Mouse (Mus musculus): ENCODE measurements around the gene Krt19. TPM values are rescaled to one million over a fixed set of nuclear protein-coding genes. Genes with fewer than 3 reads are reported as not detected.

Gene Krt19
- polyA plus RNA-seq, 1 experiment from 2014 or later = 743 TPM

- Histone ChIP-seq H3K27me3 (replicated peaks) (no peaks in the 10 kb centered on the region), H3K9ac (no peak within 1 kb of the TSS), H3K4me1 (replicated peaks) (no peaks in the 10 kb centered on the region), H3K9me3 (no peaks in the 10 kb centered on the region), H3K36me3 (no peaks in the 10 kb centered on the region), H3K4me2 (replicated peaks) (no peak within 1 kb of the TSS), H3K4me3 (replicated peaks) (no peak within 1 kb of the TSS), H3K27ac (no peak within 1 kb of the TSS)
- 73% methylated on average over 3 of the region's 3 CpGs for WGBS
- ATAC-seq = no peak
Measured at GRCm38 (mm10) chr11:100121466-100121865, 27.0 kb downstream of the Krt19 start, which contains the start of gene Krt13. Krt13 (minus strand) TSS chr11:100121566.

DNA sequence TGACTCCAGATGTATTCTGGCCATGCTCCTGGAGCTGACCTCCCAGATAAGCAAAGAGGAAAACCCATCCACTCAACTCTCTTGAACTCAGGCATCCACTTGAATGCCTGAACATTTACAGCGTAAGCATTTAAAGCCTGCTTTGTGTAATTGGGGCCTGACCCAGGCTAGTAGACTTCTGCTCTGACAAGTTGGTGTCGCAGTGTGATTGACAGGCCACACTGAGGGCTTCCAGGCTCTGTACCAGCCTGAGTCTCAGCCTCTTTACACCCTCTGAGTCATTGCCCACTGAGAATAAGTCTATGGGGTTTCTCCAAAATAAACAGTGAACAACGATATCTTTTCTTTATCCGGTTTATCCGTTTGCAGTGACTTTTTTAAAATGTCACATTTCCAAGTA lies 28.1 kb downstream of the Krt19 start:
- H3K9me3 ChIP-seq = no peaks in the 10 kb centered on the region
- no peak overlapping the region for H3K4me2 ChIP-seq (replicated peaks)
- no peaks in the 10 kb centered on the region for H3K36me3 ChIP-seq
- H3K4me1 ChIP-seq (replicated peaks) = no peaks in the 10 kb centered on the region
- no peak overlapping the region for H3K27ac ChIP-seq
- no peak overlapping the region for H3K9ac ChIP-seq
- no peaks in the 10 kb centered on the region for H3K27me3 ChIP-seq (replicated peaks)
- no peak overlapping the region for H3K4me3 ChIP-seq (replicated peaks)
- no peak for ATAC-seq
- 70% methylated on average over 5 of the region's 5 CpGs for WGBS

DNA sequence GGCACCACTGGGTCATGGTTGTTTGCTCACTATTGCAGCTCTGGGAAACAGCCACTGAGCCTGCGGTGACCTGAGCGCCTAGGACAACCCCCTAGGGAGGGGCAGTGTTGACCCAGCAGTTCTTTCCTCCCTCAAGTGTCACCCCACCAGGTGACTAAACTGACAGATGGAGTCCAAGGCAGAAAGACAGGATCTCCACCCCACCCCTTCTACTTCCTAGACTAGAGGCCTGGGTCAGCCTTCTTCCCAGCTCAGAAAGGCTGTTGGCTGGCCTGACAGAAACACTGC lies 34.8 kb downstream of the Krt19 start:
- Histone ChIP-seq H3K27me3 (replicated peaks) (no peaks in the 10 kb centered on the region), H3K27ac (peak overlapping the region; percentile 27; the same call in 1 of the 2 replicates), H3K4me2 (replicated peaks) (no peak overlapping the region), H3K9me3 (no peaks in the 10 kb centered on the region), H3K36me3 (no peaks in the 10 kb centered on the region), H3K4me3 (replicated peaks) (no peak overlapping the region), H3K9ac (no peak overlapping the region), H3K4me1 (replicated peaks) (no peaks in the 10 kb centered on the region)
- peak; percentile 85 for ATAC-seq
- 51% methylated on average over 2 of the region's 2 CpGs for WGBS

GRCm38 (mm10) chr11:100112935-100113741 lies 35.3 kb downstream of the Krt19 start:
- peak; percentile 25; the same call in 1 of the 2 replicates for ATAC-seq
- Histone ChIP-seq H3K36me3 (no peaks in the 10 kb centered on the region), H3K4me3 (replicated peaks) (no peak overlapping the region), H3K4me2 (replicated peaks) (no peak overlapping the region), H3K4me1 (replicated peaks) (no peaks in the 10 kb centered on the region), H3K9ac (no peak overlapping the region), H3K27me3 (replicated peaks) (no peaks in the 10 kb centered on the region), H3K27ac (no peak overlapping the region), H3K9me3 (no peaks in the 10 kb centered on the region)
- WGBS = 78% methylated on average over 11 of the region's 11 CpGs

DNA sequence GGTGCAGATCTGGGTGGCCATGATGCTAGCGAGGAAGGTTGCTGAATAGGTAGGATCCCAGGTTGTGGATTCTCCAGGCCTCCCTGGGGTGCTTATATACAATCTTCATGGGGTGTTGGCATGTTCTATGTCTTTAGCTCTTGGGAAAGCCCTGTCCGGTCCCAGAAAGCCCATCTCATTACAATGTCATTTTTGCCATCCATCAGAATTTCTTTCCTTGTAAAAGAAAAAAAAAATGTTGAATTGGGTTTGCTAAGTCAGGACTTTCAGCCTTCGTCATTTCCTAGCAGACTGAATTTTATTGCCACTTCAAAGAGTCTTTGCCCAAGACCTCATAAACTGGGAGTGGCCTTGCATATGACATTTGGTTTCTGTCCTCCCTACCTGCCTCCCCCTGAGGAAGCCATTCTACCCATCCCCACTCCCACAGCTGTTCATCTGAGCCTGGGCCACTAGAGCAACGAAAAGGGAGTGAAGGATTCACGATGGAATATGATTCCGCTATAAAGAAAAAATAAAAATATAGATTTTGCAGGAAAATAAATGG lies 42.8 kb downstream of the Krt19 start, which contains the start of gene Krt36:
Krt36 (minus strand) TSS at position 51 of the 547 bp plus-strand sequence.
- WGBS = 69% methylated on average over 6 of the region's 6 CpGs
- ATAC-seq = peak; percentile 53; the same call in 1 of the 2 replicates
- no peak within 1 kb of the TSS for H3K27ac ChIP-seq

GRCm38 (mm10) chr11:100102693-100103429 lies 45.6 kb downstream of the Krt19 start:
- Histone ChIP-seq H3K36me3 (no peaks in the 10 kb centered on the region), H3K4me3 (replicated peaks) (no peak overlapping the region), H3K27me3 (replicated peaks) (no peaks in the 10 kb centered on the region), H3K4me2 (replicated peaks) (no peak overlapping the region), H3K9ac (no peak overlapping the region), H3K9me3 (no peaks in the 10 kb centered on the region), H3K4me1 (replicated peaks) (peaks cover 11% of the 10 kb centered on the region), H3K27ac (no peak overlapping the region)
- WGBS = 63% methylated on average over 15 of the region's 15 CpGs
- ATAC-seq = no peak

More for the DNA sequence above, 42.8 kb downstream of the Krt19 start, which contains the start of gene Krt36:
- Histone ChIP-seq H3K4me3 (replicated peaks) (no peak within 1 kb of the TSS), H3K4me2 (replicated peaks) (no peak within 1 kb of the TSS), H3K9me3 (no peaks in the 10 kb centered on the region), H3K36me3 (no peaks in the 10 kb centered on the region), H3K9ac (no peak within 1 kb of the TSS), H3K4me1 (replicated peaks) (peaks cover 11% of the 10 kb centered on the region), H3K27me3 (replicated peaks) (no peaks in the 10 kb centered on the region)

- WGBS = 90% methylated on average over 4 of the region's 4 CpGs
- no peak for ATAC-seq
- no peaks in the 10 kb centered on the region for H3K9me3 ChIP-seq
- peaks cover 9% of the 10 kb centered on the region for H3K4me1 ChIP-seq (replicated peaks)
- H3K27ac ChIP-seq = no peak overlapping the region
- no peak overlapping the region for H3K9ac ChIP-seq
- no peaks in the 10 kb centered on the region for H3K27me3 ChIP-seq (replicated peaks)
- H3K4me3 ChIP-seq (replicated peaks) = no peak overlapping the region
- no peaks in the 10 kb centered on the region for H3K36me3 ChIP-seq
- no peak overlapping the region for H3K4me2 ChIP-seq (replicated peaks)
Measured at GRCm38 (mm10) chr11:100100391-100100790, 48.1 kb downstream of the Krt19 start.

- 60% methylated on average over 9 of the region's 9 CpGs for WGBS
- no peak for ATAC-seq
- Histone ChIP-seq H3K9me3 (no peaks in the 10 kb centered on the region), H3K27me3 (replicated peaks) (no peaks in the 10 kb centered on the region), H3K4me2 (replicated peaks) (no peak overlapping the region), H3K27ac (no peak overlapping the region), H3K4me1 (replicated peaks) (0 out of 2 replicates have a peak, but pooled peaks cover under 1% of the 10 kb centered on the region), H3K4me3 (replicated peaks) (no peak overlapping the region), H3K36me3 (no peaks in the 10 kb centered on the region), H3K9ac (no peak overlapping the region)
Measured at GRCm38 (mm10) chr11:100097819-100098218, 50.6 kb downstream of the Krt19 start.

DNA sequence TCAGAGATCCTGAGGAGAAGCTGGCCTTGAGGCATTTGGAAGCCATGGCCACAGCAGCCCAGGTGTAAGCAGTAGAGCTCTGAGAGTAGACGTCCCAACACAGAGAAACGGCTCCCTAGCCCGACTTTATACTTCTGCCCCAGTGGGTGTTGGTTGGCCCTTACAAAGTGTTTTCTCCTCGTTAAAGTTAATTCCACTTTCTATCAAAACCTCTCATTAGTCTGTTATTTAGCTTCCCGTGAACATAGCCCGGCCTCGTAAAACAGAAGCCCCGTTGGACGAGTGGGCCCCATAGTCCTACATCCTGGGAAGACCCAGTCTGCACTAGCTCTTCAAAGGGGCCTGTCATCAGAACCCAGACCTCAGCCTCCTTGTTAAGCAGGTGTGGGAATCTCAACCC lies 52.3 kb downstream of the Krt19 start, which contains the start of gene Krt35:
Krt35 (minus strand) TSS at position 101 of the 400 bp plus-strand sequence.
- no peak within 1 kb of the TSS for H3K9ac ChIP-seq
- H3K4me1 ChIP-seq (replicated peaks) = no peaks in the 10 kb centered on the region
- no peak within 1 kb of the TSS for H3K4me3 ChIP-seq (replicated peaks)
- no peak for ATAC-seq
- no peaks in the 10 kb centered on the region for H3K36me3 ChIP-seq
- no peak within 1 kb of the TSS for H3K27ac ChIP-seq
- H3K27me3 ChIP-seq (replicated peaks) = no peaks in the 10 kb centered on the region
- H3K9me3 ChIP-seq = no peaks in the 10 kb centered on the region
- WGBS = 82% methylated on average over 9 of the region's 9 CpGs
- H3K4me2 ChIP-seq (replicated peaks) = no peak within 1 kb of the TSS

Other genes with a start within 250 kb of the Krt19 start
- gene Krtap31-1, start 240.7 kb downstream of the Krt19 start, polyA plus RNA-seq (2015; fragmentation: Nextera tagmentation; extraction: Ambion mirVana) = not detected in 2 replicates
- not detected in 2 replicates for gene Gm11565, start 233.9 kb downstream of the Krt19 start, polyA plus RNA-seq (2015; fragmentation: Nextera tagmentation; extraction: Ambion mirVana)
- not detected in 2 replicates for gene Krtap31-2, start 212.4 kb downstream of the Krt19 start, polyA plus RNA-seq (2015; fragmentation: Nextera tagmentation; extraction: Ambion mirVana)
- not detected in 2 replicates for gene Krtap9-5, start 200.2 kb downstream of the Krt19 start, polyA plus RNA-seq (2015; fragmentation: Nextera tagmentation; extraction: Ambion mirVana)
- not detected in 2 replicates for gene Krtap29-1, start 169.6 kb downstream of the Krt19 start, polyA plus RNA-seq (2015; fragmentation: Nextera tagmentation; extraction: Ambion mirVana)
- gene Krtap16-1, start 162.1 kb downstream of the Krt19 start, polyA plus RNA-seq (2015; fragmentation: Nextera tagmentation; extraction: Ambion mirVana) = not detected in 2 replicates
- 0.26 TPM in 1 of 2 replicates, not detected in the other for gene Krtap17-1, start 154.7 kb downstream of the Krt19 start, polyA plus RNA-seq (2015; fragmentation: Nextera tagmentation; extraction: Ambion mirVana)
- gene Krt33a, start 132.5 kb downstream of the Krt19 start, polyA plus RNA-seq (2015; fragmentation: Nextera tagmentation; extraction: Ambion mirVana) = not detected in 2 replicates
- gene Krt33b, start 118.8 kb downstream of the Krt19 start, polyA plus RNA-seq (2015; fragmentation: Nextera tagmentation; extraction: Ambion mirVana) = 0.09 TPM in 1 of 2 replicates, not detected in the other
- gene Krt34, start 107.1 kb downstream of the Krt19 start, polyA plus RNA-seq (2015; fragmentation: Nextera tagmentation; extraction: Ambion mirVana) = not detected in 2 replicates
- not detected in 2 replicates for gene Krt31, start 98.1 kb downstream of the Krt19 start, polyA plus RNA-seq (2015; fragmentation: Nextera tagmentation; extraction: Ambion mirVana)
- 0.11 TPM in 1 of 2 replicates, not detected in the other for gene Krt32, start 60.4 kb downstream of the Krt19 start, polyA plus RNA-seq (2015; fragmentation: Nextera tagmentation; extraction: Ambion mirVana)
- not detected in 2 replicates for gene Krt35, start 52.4 kb downstream of the Krt19 start, polyA plus RNA-seq (2015; fragmentation: Nextera tagmentation; extraction: Ambion mirVana)
- gene Krt36, start 43.0 kb downstream of the Krt19 start, polyA plus RNA-seq (2015; fragmentation: Nextera tagmentation; extraction: Ambion mirVana) = not detected in 2 replicates
- gene Krt13, start 27.1 kb downstream of the Krt19 start, polyA plus RNA-seq (2015; fragmentation: Nextera tagmentation; extraction: Ambion mirVana) = 0.50 and 0.58 TPM in 2 replicates
- gene Krt15, start 12.7 kb downstream of the Krt19 start, polyA plus RNA-seq (2015; fragmentation: Nextera tagmentation; extraction: Ambion mirVana) = 4.7 and 5.9 TPM in 2 replicates
- not detected in 2 replicates for gene Krt9, start 44.6 kb upstream of the Krt19 start, polyA plus RNA-seq (2015; fragmentation: Nextera tagmentation; extraction: Ambion mirVana)
- gene Krt14, start 58.9 kb upstream of the Krt19 start, polyA plus RNA-seq (2015; fragmentation: Nextera tagmentation; extraction: Ambion mirVana) = 8.6 and 9.6 TPM in 2 replicates
- gene Krt16, start 100.2 kb upstream of the Krt19 start, polyA plus RNA-seq (2015; fragmentation: Nextera tagmentation; extraction: Ambion mirVana) = not detected in 2 replicates
- 11.6 and 12.7 TPM in 2 replicates for gene Krt17, start 112.4 kb upstream of the Krt19 start, polyA plus RNA-seq (2015; fragmentation: Nextera tagmentation; extraction: Ambion mirVana)
- not detected in 2 replicates for gene Krt42, start 121.2 kb upstream of the Krt19 start, polyA plus RNA-seq (2015; fragmentation: Nextera tagmentation; extraction: Ambion mirVana)
- 1,793 and 1,952 TPM in 2 replicates for gene Eif1, start 171.2 kb upstream of the Krt19 start, polyA plus RNA-seq (2015; fragmentation: Nextera tagmentation; extraction: Ambion mirVana)
- gene Gast, start 185.7 kb upstream of the Krt19 start, polyA plus RNA-seq (2015; fragmentation: Nextera tagmentation; extraction: Ambion mirVana) = 2.1 and 2.4 TPM in 2 replicates
- gene Hap1, start 207.5 kb upstream of the Krt19 start, polyA plus RNA-seq (2015; fragmentation: Nextera tagmentation; extraction: Ambion mirVana) = 13.9 and 15.5 TPM in 2 replicates
- 133 and 139 TPM in 2 replicates for gene Jup, start 249.1 kb upstream of the Krt19 start, polyA plus RNA-seq (2015; fragmentation: Nextera tagmentation; extraction: Ambion mirVana)

All from intestine, embryonic 15.5 days (tissue).